Mouse (Mus musculus) embryonic facial prominence, embryonic 11.5 days (tissue): ENCODE measurements at regions not wholly inside any gene's neighbourhood (a gene's known extent, or its start where the extent isn't known, plus 50 kb on each side); places are given as distances from the start of the nearest gene placed in this dataset.

Experiments
- ATAC-seq: fragments of 200-750 bp; cut with Nextera tagmentation; replicated peaks from 2 replicates; pipeline ENCODE4 v1.8.0; 2017; ENCODE audit warnings: low read depth; ENCODE audit not compliant: insufficient number of reproducible peaks, low FRiP score, low TSS enrichment
- DNase-seq: peaks from one replicate; pipeline ENCODE4 v3.0.0-alpha.2; 2015; ENCODE audit warnings: low spot score
- H3K27ac ChIP-seq: fragments of 300-500 bp; sonication (generic); replicated peaks from 2 replicates; pipeline ENCODE4 v1.5.1; 2014; ENCODE audit warnings: mild to moderate bottlenecking, low read depth, low read length, control low read depth
- H3K27me3 ChIP-seq: fragments of 300-500 bp; sonication (generic); 2 replicates; pipeline ENCODE4 v1.6.1; 2014; ENCODE audit warnings: mild to moderate bottlenecking, low read length, moderate library complexity, mixed read lengths; ENCODE audit not compliant: control insufficient read depth, insufficient read depth
- H3K36me3 ChIP-seq: fragments of 300-500 bp; sonication (generic); replicated peaks from 2 replicates; pipeline ENCODE4 v1.6.1; 2014; ENCODE audit warnings: low read depth, mild to moderate bottlenecking, low read length, moderate library complexity, mixed read lengths; ENCODE audit not compliant: control insufficient read depth, insufficient read depth
- H3K4me1 ChIP-seq: fragments of 300-500 bp; sonication (generic); 2 replicates; pipeline ENCODE4 v1.6.1; 2014; ENCODE audit warnings: low read length, mixed read lengths; ENCODE audit not compliant: control insufficient read depth, insufficient read depth
- H3K4me2 ChIP-seq: fragments of 300-500 bp; sonication (generic); 2 replicates; pipeline ENCODE4 v1.6.1; 2014; ENCODE audit warnings: low read depth, mild to moderate bottlenecking, control low read depth, low read length, moderate library complexity
- H3K4me3 ChIP-seq: fragments of 300-500 bp; sonication (generic); 2 replicates; pipeline ENCODE4 v1.5.1; 2014; ENCODE audit warnings: low read depth, low read length, control low read depth
- H3K9ac ChIP-seq: fragments of 300-500 bp; sonication (generic); replicated peaks from 2 replicates; pipeline ENCODE4 v1.6.1; 2014; ENCODE audit warnings: mild to moderate bottlenecking, control low read depth, low read length
- H3K9me3 ChIP-seq: fragments of 300-500 bp; sonication (generic); replicated peaks from 2 replicates; pipeline ENCODE4 v1.6.1; 2016; ENCODE audit warnings: mild to moderate bottlenecking, low read length, inconsistent platforms, mixed read lengths; ENCODE audit not compliant: control insufficient read depth
- WGBS: fragments of 180-500 bp; shearing (Covaris S2); extraction: QIAGEN DNeasy Blood & Tissue Kit; methylation state at CpG from one replicate; pipeline ENCODE4 v1.1.7; 2014; 5-methylcytosine and 5-hydroxymethylcytosine counted together

DNA sequence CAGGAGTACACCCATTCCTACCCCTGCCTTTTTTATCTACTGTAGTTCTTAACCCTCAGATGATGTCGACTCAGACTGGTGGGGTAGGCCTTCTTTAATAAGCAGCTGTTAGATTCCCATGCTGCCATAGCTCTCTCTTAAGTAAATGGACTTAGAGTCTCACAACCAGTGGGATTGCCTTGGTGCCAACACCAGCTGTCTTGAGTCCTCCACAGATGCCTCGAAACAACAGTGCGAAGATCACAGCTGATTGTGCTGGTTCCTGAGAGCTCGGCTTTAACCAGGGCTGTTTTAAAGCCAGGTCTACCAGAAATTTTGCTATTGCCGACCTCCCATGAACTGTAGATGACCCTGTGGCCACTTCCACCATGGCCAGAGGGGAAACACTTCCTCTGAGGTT is 189.4 kb downstream of the Gm12728 start:
- Histone ChIP-seq H3K27me3 (no peaks in the 10 kb centered on the region), H3K4me1 (no peaks in the 10 kb centered on the region), H3K9ac (no peak overlapping the region), H3K9me3 (no peaks in the 10 kb centered on the region), H3K4me3 (no peak overlapping the region), H3K4me2 (no peak overlapping the region), H3K27ac (no peak overlapping the region), H3K36me3 (no peaks in the 10 kb centered on the region)
- 84% methylated on average over 5 of the region's 5 CpGs for WGBS
- ATAC-seq (no peak), DNase-seq (no peak)

DNA sequence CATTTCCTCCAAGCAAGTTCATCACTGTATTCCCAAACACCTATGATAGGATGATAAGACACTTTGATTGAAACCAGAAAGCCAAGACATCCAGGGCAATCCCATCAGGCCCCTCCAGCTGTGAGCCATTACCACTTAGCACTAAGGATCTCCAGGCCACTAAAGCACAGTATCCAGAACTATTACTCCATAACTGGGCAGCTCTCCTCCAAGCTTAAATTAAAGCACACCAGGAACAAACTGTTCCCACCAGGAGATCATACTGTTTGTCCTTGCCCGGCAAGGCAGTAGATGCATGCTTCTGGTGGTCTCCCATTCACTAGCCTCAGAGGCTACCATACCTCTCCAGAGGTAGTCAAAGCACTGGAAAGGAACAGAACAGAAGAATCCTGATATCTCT is 193.3 kb downstream of the Gm12728 start:
- H3K27ac ChIP-seq: no peak overlapping the region
- ATAC-seq (no peak), DNase-seq (no peak)
- no peak overlapping the region for H3K9ac ChIP-seq
- H3K36me3 ChIP-seq: no peaks in the 10 kb centered on the region
- no peaks in the 10 kb centered on the region for H3K27me3 ChIP-seq
- no peak overlapping the region for H3K4me3 ChIP-seq
- no peaks in the 10 kb centered on the region for H3K9me3 ChIP-seq
- H3K4me2 ChIP-seq: no peak overlapping the region
- no peaks in the 10 kb centered on the region for H3K4me1 ChIP-seq
- WGBS: 82% methylated on average over 1 of the region's 1 CpGs

DNA sequence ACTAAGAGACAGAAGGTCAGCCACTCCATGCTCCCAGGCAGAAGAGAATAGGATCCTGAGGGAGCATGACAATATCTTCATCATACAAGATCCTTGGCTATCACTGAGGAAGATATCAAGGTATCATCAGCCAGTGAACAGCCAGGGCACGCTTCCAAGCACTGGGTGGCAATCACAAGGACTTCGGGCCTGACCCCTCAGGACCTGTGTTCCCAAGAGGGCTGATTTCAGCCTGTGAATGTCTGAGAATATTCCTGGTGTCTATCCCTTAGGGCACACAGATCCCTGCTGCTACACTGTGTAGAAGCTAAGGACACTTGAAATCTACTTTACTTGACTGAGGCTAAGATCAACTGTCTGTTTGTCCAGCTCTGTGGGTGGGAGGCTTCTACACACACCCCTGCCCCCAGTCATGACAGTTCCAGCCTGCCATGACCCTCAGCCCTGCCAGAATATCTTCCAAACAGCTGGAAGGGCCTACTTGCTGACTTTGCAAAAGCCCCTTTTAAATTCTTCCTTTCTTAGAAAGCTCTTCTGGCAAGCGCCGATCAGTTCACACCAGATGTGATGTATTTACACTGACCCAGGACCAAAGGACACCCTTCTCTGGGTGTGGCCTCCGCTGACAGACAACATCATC is 198.4 kb downstream of the Gm12728 start:
- Histone ChIP-seq H3K27ac (no peak overlapping the region), H3K4me3 (no peak overlapping the region), H3K27me3 (no peaks in the 10 kb centered on the region), H3K4me1 (no peaks in the 10 kb centered on the region), H3K4me2 (no peak overlapping the region), H3K9me3 (no peaks in the 10 kb centered on the region), H3K36me3 (no peaks in the 10 kb centered on the region), H3K9ac (no peak overlapping the region)
- ATAC-seq: no peak
- DNase-seq: no peak
- 72% methylated on average over 5 of the region's 5 CpGs for WGBS

DNA sequence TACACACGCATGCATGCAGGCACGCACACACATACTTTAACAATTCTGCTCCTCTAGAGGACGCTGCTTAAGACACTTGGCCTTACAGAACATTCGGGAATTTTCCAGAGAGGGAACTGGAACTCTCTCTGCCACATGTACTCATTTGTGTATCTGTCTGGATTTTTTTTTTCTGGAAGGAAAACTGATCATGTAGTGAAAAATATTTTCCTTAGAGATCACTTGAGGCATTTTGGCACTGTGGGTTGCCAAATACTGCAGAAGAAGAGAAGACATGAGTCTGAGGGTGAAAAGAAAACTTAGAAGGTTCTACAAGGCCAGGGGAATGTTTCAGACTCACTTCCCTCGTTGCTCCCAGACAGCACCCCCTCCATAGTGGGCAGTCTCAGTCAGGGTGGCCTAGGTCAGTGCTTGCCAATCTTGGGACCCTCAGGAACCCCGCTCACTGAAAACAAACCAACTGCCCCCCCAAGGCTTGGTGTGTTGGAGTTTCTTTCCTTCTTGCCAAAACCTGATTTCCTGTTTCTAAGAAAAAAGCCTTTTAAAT is 203.0 kb downstream of the Gm12728 start:
- H3K36me3 ChIP-seq: no peaks in the 10 kb centered on the region
- no peak overlapping the region for H3K9ac ChIP-seq
- H3K4me2 ChIP-seq: no peak overlapping the region
- WGBS: 77% methylated on average over 6 of the region's 6 CpGs
- no peak overlapping the region for H3K27ac ChIP-seq
- ATAC-seq (no peak), DNase-seq (no peak)
- no peaks in the 10 kb centered on the region for H3K27me3 ChIP-seq
- H3K4me1 ChIP-seq: no peaks in the 10 kb centered on the region
- no peak overlapping the region for H3K4me3 ChIP-seq
- no peaks in the 10 kb centered on the region for H3K9me3 ChIP-seq

DNA sequence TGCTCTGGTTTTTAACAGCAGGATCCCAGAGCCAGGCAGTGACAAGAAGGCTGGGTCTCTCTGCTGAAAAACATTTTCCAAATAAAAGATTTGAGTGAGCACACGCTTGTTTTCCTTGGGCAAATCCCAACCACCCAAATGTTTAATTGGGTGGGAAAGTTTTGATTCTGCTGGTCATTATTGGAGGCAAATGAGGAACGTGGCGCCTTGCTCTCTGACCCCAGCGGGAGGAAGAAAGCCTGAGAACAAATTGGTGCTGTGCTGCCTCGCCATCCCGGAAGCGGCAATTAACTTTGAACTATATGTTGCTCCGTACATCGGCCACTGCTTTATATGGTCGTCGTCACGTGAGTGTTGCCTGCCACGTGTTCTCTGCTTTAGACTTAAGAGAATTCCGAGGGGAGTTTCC is 204.7 kb downstream of the Gm12728 start:
- no peak overlapping the region for H3K27ac ChIP-seq
- H3K27me3 ChIP-seq: no peaks in the 10 kb centered on the region
- no peaks in the 10 kb centered on the region for H3K36me3 ChIP-seq
- ATAC-seq (no peak), DNase-seq (peak; percentile 10)
- no peak overlapping the region for H3K4me3 ChIP-seq
- no peaks in the 10 kb centered on the region for H3K4me1 ChIP-seq
- 63% methylated on average over 14 of the region's 14 CpGs for WGBS
- no peak overlapping the region for H3K9ac ChIP-seq
- no peak overlapping the region for H3K4me2 ChIP-seq
- H3K9me3 ChIP-seq: no peaks in the 10 kb centered on the region

DNA sequence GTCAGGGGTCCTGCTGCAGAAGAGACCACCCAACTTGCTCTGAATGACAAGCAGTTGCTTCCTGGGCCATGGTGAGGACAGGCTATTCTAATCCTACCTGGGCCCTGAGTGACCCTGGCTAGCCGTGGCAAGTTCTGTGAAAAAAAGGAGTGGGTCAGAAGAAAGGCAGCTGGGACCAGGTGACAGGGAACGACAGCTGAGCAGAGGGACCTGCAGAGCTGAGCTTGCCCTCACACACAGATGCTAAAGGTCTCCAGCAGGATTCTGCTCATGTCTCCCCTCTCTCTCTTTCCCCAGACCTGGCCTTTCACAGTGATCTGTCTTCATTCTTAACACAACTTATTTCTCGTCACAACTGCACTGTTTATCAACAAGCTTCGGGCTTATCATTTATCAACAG is 206.4 kb downstream of the Gm12728 start:
- Histone ChIP-seq H3K4me1 (no peaks in the 10 kb centered on the region), H3K4me2 (no peak overlapping the region), H3K9ac (no peak overlapping the region), H3K9me3 (no peaks in the 10 kb centered on the region), H3K27ac (no peak overlapping the region), H3K27me3 (no peaks in the 10 kb centered on the region), H3K36me3 (no peaks in the 10 kb centered on the region), H3K4me3 (no peak overlapping the region)
- DNase-seq (no peak), ATAC-seq (no peak)
- WGBS: 64% methylated on average over 4 of the region's 4 CpGs

DNA sequence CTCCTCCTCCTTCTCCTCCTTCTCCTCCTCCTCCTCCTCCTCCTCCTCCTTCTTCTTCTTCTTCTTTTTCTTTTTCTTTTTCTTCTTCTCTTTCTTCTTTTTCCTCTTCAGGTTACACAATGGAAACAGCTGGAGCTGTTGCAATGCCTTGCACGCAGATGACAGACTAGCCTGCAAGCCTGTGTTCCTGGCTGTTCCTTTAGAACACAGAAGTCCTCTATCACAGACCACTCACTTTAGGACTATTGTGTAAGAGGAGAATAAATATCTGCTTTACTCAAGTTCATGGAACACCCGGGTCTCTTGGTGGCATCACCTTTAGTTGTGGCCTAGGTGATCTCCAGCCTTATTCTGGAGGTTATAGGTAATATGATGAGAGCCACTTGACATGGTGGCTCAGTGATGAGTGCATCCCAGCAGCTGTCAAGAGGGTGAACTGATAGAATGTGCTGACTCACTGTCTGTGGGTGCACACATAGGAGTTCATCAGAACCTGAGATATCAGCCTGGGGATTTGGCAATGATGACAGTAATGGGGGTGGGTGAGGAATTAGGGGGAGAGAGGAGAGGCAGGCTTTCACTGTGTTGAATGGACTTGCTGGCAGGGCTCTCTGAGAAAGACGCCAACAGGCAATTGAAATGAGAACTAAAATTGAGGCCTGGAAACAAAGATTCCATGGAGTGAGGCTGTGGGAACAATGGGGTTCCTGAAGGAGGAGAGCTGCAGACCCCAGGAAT is 207.4 kb downstream of the Gm12728 start:
- WGBS: 76% methylated on average over 3 of the region's 3 CpGs
- ATAC-seq (no peak), DNase-seq (no peak)
- no peak overlapping the region for H3K4me2 ChIP-seq
- no peak overlapping the region for H3K27ac ChIP-seq
- no peaks in the 10 kb centered on the region for H3K36me3 ChIP-seq
- H3K9ac ChIP-seq: no peak overlapping the region
- H3K9me3 ChIP-seq: no peaks in the 10 kb centered on the region
- H3K4me1 ChIP-seq: no peaks in the 10 kb centered on the region
- no peak overlapping the region for H3K4me3 ChIP-seq
- no peaks in the 10 kb centered on the region for H3K27me3 ChIP-seq

DNA sequence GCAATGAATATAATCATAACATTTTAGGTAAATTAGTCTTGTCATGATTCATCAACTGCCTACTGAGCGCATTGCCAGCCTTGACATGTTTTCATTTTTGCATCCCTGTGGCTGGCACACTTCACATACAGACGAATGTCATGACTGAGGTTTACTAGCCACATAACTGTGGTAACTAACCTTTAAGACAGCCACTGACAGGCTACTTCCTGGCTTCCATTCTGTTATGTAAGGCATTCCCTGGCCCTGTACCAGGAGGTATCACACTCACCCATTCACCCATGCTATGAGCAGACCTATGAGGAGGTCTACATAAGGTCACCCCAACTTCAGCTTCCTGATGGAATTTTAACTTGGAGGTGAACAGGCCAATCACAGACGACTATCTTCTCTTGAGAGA is 212.8 kb downstream of the Gm12728 start:
- Histone ChIP-seq H3K9ac (no peak overlapping the region), H3K4me2 (no peak overlapping the region), H3K36me3 (no peaks in the 10 kb centered on the region), H3K27me3 (no peaks in the 10 kb centered on the region), H3K4me1 (no peaks in the 10 kb centered on the region), H3K9me3 (no peaks in the 10 kb centered on the region), H3K27ac (no peak overlapping the region), H3K4me3 (no peak overlapping the region)
- 77% methylated on average over 3 of the region's 3 CpGs for WGBS
- DNase-seq (no peak), ATAC-seq (no peak)
